Mouse (Mus musculus): ENCODE data around the gene Mex3b. TPM values are rescaled to one million over a fixed set of nuclear protein-coding genes. Genes with fewer than 3 reads are reported as not detected.
A peak's percentile ranks its signal among the peaks of the same experiment; 100 is the strongest.

The Mex3b gene
- polyA plus RNA-seq, 1 experiment = 10.5 TPM

GRCm38 (mm10) chr7:82869231-82870147 is 2.4 kb downstream of the Mex3b start:
- no peak for TF ChIP-seq POLR2A (IDR thresholded peaks at IDR 0.05; ENCODE audit: insufficient read depth, low read length)
- no peak for TF ChIP-seq CTCF (IDR thresholded peaks at IDR 0.05; ENCODE audit: low read depth, low read length)
- no peak for TF ChIP-seq EP300 (IDR thresholded peaks at IDR 0.05; ENCODE audit: insufficient read depth, low read depth, low read length)
- Histone ChIP-seq H3K4me1 (ENCODE audit: control insufficient read depth, insufficient read depth, low read length) (no peaks in the 10 kb centered on the region), H3K36me3 (ENCODE audit: control insufficient read depth, insufficient read depth, low read length, poor library complexity, severe bottlenecking) (no peaks in the 10 kb centered on the region), H3K4me3 (ENCODE audit: low read depth, low read length) (peak overlapping the region; percentile 77), H3K9ac (ENCODE audit: low read depth, poor library complexity, severe bottlenecking) (no peak overlapping the region), H3K27ac (ENCODE audit: insufficient read depth, low read length) (no peak overlapping the region), H3K27me3 (ENCODE audit: control insufficient read depth, insufficient read depth, low read length, poor library complexity, severe bottlenecking) (no peaks in the 10 kb centered on the region), H3K9me3 (replicated peaks; ENCODE audit: control insufficient read depth, insufficient read depth, low read length, poor library complexity, severe bottlenecking) (no peaks in the 10 kb centered on the region)

- H3K4me3 ChIP-seq (ENCODE audit: low read depth, low read length) = peak overlapping the region; percentile 77
- H3K27ac ChIP-seq (ENCODE audit: insufficient read depth, low read length) = no peak overlapping the region
- H3K36me3 ChIP-seq (ENCODE audit: control insufficient read depth, insufficient read depth, low read length, poor library complexity, severe bottlenecking) = no peaks in the 10 kb centered on the region
- H3K9me3 ChIP-seq (replicated peaks; ENCODE audit: control insufficient read depth, insufficient read depth, low read length, poor library complexity, severe bottlenecking) = peaks cover 6% of the 10 kb centered on the region; the same call in 1 of the 2 replicates
- H3K4me1 ChIP-seq (ENCODE audit: control insufficient read depth, insufficient read depth, low read length) = no peaks in the 10 kb centered on the region
- no peaks in the 10 kb centered on the region for H3K27me3 ChIP-seq (ENCODE audit: control insufficient read depth, insufficient read depth, low read length, poor library complexity, severe bottlenecking)
- no peak overlapping the region for H3K9ac ChIP-seq (ENCODE audit: low read depth, poor library complexity, severe bottlenecking)
- TF ChIP-seq CTCF (IDR thresholded peaks at IDR 0.05; ENCODE audit: low read depth, low read length) = no peak
Observed at GRCm38 (mm10) chr7:82870148-82870513, 3.0 kb downstream of the Mex3b start.

GRCm38 (mm10) chr7:82876551-82876950 is 9.4 kb downstream of the Mex3b start:
- no peak for TF ChIP-seq EP300 (IDR thresholded peaks at IDR 0.05; ENCODE audit: insufficient read depth, low read depth, low read length)
- no peak for TF ChIP-seq POLR2A (IDR thresholded peaks at IDR 0.05; ENCODE audit: insufficient read depth, low read length)
- TF ChIP-seq CTCF (IDR thresholded peaks at IDR 0.05; ENCODE audit: low read depth, low read length) = no peak
- Histone ChIP-seq H3K27me3 (ENCODE audit: control insufficient read depth, insufficient read depth, low read length, poor library complexity, severe bottlenecking) (no peaks in the 10 kb centered on the region), H3K4me3 (ENCODE audit: low read depth, low read length) (no peak overlapping the region), H3K27ac (ENCODE audit: insufficient read depth, low read length) (no peak overlapping the region), H3K4me1 (ENCODE audit: control insufficient read depth, insufficient read depth, low read length) (no peaks in the 10 kb centered on the region), H3K9ac (ENCODE audit: low read depth, poor library complexity, severe bottlenecking) (no peak overlapping the region), H3K9me3 (replicated peaks; ENCODE audit: control insufficient read depth, insufficient read depth, low read length, poor library complexity, severe bottlenecking) (peaks cover 23% of the 10 kb centered on the region), H3K36me3 (ENCODE audit: control insufficient read depth, insufficient read depth, low read length, poor library complexity, severe bottlenecking) (no peaks in the 10 kb centered on the region)

GRCm38 (mm10) chr7:82880016-82880415 is 12.9 kb downstream of the Mex3b start:
- TF ChIP-seq EP300 (IDR thresholded peaks at IDR 0.05; ENCODE audit: insufficient read depth, low read depth, low read length) (no peak), POLR2A (IDR thresholded peaks at IDR 0.05; ENCODE audit: insufficient read depth, low read length) (no peak), CTCF (IDR thresholded peaks at IDR 0.05; ENCODE audit: low read depth, low read length) (no peak)

GRCm38 (mm10) chr7:82880700-82881099 is 13.6 kb downstream of the Mex3b start:
- H3K4me1 ChIP-seq (ENCODE audit: control insufficient read depth, insufficient read depth, low read length) = no peaks in the 10 kb centered on the region
- no peak overlapping the region for H3K9ac ChIP-seq (ENCODE audit: low read depth, poor library complexity, severe bottlenecking)
- peaks cover 1% of the 10 kb centered on the region; the same call in 1 of the 2 replicates for H3K27me3 ChIP-seq (ENCODE audit: control insufficient read depth, insufficient read depth, low read length, poor library complexity, severe bottlenecking)
- H3K9me3 ChIP-seq (replicated peaks; ENCODE audit: control insufficient read depth, insufficient read depth, low read length, poor library complexity, severe bottlenecking) = peaks cover 11% of the 10 kb centered on the region
- H3K4me3 ChIP-seq (ENCODE audit: low read depth, low read length) = no peak overlapping the region
- TF ChIP-seq EP300 (IDR thresholded peaks at IDR 0.05; ENCODE audit: insufficient read depth, low read depth, low read length) (no peak), POLR2A (IDR thresholded peaks at IDR 0.05; ENCODE audit: insufficient read depth, low read length) (no peak), CTCF (IDR thresholded peaks at IDR 0.05; ENCODE audit: low read depth, low read length) (peak; percentile 58)
- no peak overlapping the region for H3K27ac ChIP-seq (ENCODE audit: insufficient read depth, low read length)
- no peaks in the 10 kb centered on the region for H3K36me3 ChIP-seq (ENCODE audit: control insufficient read depth, insufficient read depth, low read length, poor library complexity, severe bottlenecking)

More at GRCm38 (mm10) chr7:82880016-82880415, 12.9 kb downstream of the Mex3b start:
- Histone ChIP-seq H3K4me3 (ENCODE audit: low read depth, low read length) (no peak overlapping the region), H3K27ac (ENCODE audit: insufficient read depth, low read length) (no peak overlapping the region), H3K9ac (ENCODE audit: low read depth, poor library complexity, severe bottlenecking) (no peak overlapping the region), H3K27me3 (ENCODE audit: control insufficient read depth, insufficient read depth, low read length, poor library complexity, severe bottlenecking) (peaks cover 1% of the 10 kb centered on the region; the same call in 1 of the 2 replicates), H3K9me3 (replicated peaks; ENCODE audit: control insufficient read depth, insufficient read depth, low read length, poor library complexity, severe bottlenecking) (peaks cover 18% of the 10 kb centered on the region), H3K36me3 (ENCODE audit: control insufficient read depth, insufficient read depth, low read length, poor library complexity, severe bottlenecking) (no peaks in the 10 kb centered on the region), H3K4me1 (ENCODE audit: control insufficient read depth, insufficient read depth, low read length) (no peaks in the 10 kb centered on the region)

DNA sequence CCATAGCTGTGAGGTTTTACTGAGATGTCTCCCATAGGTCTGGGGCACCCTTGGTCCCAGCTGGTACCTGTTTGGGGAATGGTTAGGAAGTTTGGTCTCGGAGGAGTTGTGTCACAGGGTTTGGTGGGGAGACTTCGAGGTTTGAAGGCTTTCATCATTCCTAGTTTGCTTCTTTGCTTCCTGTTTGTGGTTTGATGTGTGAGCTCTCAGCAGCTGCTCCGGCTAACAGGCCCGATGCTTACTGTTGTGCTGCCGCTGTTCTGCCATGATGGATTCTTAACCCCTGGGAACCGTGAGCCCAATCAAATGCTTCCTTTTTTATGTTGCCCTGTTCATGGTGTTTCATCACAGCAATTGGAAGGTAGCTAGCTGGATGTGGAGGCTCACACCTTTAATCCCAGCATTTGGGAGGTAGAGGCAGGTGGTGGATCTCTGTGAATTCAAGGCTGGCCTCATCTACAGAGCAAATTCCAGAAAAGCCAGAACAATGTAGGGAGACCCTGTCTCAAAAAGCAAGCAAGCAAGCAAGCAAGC is 23.3 kb downstream of the Mex3b start:
- Histone ChIP-seq H3K4me3 (ENCODE audit: low read depth, low read length) (no peak overlapping the region), H3K27ac (ENCODE audit: insufficient read depth, low read length) (no peak overlapping the region), H3K9ac (ENCODE audit: low read depth, poor library complexity, severe bottlenecking) (no peak overlapping the region), H3K4me1 (ENCODE audit: control insufficient read depth, insufficient read depth, low read length) (no peaks in the 10 kb centered on the region), H3K27me3 (ENCODE audit: control insufficient read depth, insufficient read depth, low read length, poor library complexity, severe bottlenecking) (no peaks in the 10 kb centered on the region; the same call in 1 of the 2 replicates), H3K9me3 (replicated peaks; ENCODE audit: control insufficient read depth, insufficient read depth, low read length, poor library complexity, severe bottlenecking) (no peaks in the 10 kb centered on the region; the same call in 1 of the 2 replicates), H3K36me3 (ENCODE audit: control insufficient read depth, insufficient read depth, low read length, poor library complexity, severe bottlenecking) (no peaks in the 10 kb centered on the region)
- no peak for TF ChIP-seq CTCF (IDR thresholded peaks at IDR 0.05; ENCODE audit: low read depth, low read length)
- TF ChIP-seq POLR2A (IDR thresholded peaks at IDR 0.05; ENCODE audit: insufficient read depth, low read length) = no peak
- no peak for TF ChIP-seq EP300 (IDR thresholded peaks at IDR 0.05; ENCODE audit: insufficient read depth, low read depth, low read length)

Data from ES-Bruce4 (cell line).